Mouse (Mus musculus): ENCODE measurements around the gene Baz1a. TPM values are rescaled to one million over a fixed set of nuclear protein-coding genes. Genes with fewer than 3 reads are reported as not detected.

The Baz1a gene
- polyA plus RNA-seq, 1 experiment from 2014 or later: 12.1 TPM

- Histone ChIP-seq H3K4me2 (ENCODE audit: low read length) (peak within 1 kb of the TSS; percentile 89), H3K4me3 (replicated peaks; ENCODE audit: low read length) (peak within 1 kb of the TSS; percentile 79), H3K27ac (ENCODE audit: low read length) (peak within 1 kb of the TSS; percentile 76), H3K9ac (replicated peaks; ENCODE audit: low read depth, low read length) (peak within 1 kb of the TSS; percentile 76), H3K9me3 (ENCODE audit: control insufficient read depth, low read length) (no peaks in the 10 kb centered on the region), H3K4me1 (replicated peaks; ENCODE audit: control insufficient read depth, insufficient read depth, low read length) (peaks cover 7% of the 10 kb centered on the region), H3K36me3 (ENCODE audit: control insufficient read depth, insufficient read depth) (no peaks in the 10 kb centered on the region), H3K27me3 (replicated peaks; ENCODE audit: control insufficient read depth, insufficient read depth, low read length) (no peaks in the 10 kb centered on the region)
- ATAC-seq: peak; percentile 80
- under 1% methylated on average over 40 of the region's 60 CpGs for WGBS
Measured at GRCm38 (mm10) chr12:54986052-54986717, 28.0 kb downstream of the Baz1a start, which contains the start of gene Gm20403. Gene Gm20403, minus strand, starts transcription at chr12:54986529.

DNA sequence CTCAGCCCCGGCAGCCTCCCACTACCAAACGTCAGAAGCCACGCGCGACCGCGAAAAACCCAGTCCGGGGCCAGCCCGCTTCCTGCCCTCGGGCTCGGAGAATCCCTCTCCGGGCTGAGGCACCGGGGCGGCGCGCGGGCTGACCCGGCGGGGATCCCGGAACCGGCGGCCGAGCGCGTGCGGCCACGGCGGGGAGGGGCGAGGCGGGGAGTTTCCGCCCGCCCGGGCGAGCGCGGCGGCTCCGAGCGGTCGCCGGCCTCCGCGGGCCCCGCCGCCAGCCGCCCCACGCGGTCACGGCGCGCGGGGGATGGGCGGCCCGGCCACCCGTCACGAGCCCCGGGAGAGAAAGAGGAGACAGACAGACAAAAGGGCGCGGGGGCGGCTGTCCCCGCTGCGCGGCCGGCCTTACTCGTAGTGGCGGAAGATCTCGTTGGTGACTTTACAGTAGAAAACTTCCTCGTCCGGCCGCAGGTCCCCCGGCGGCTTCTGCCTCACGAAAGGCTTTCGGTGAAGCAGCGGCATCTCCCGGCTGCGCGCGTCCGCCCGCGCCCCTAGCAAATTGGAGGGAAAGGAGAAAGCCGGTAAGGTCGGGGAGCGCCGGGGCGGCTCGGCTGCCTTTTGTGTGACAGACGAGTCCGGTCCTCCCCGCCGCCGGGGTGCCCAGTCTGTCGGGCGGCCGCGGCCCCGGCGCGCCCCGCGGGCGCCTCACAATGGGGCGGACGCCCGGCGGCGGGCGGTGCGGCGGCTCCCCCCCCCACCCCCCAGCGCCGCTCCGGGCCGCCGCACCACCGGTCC lies 28.7 kb downstream of the Baz1a start:
- WGBS: under 1% methylated on average over 81 of the region's 117 CpGs
- peaks cover 7% of the 10 kb centered on the region for H3K4me1 ChIP-seq (replicated peaks; ENCODE audit: control insufficient read depth, insufficient read depth, low read length)

DNA sequence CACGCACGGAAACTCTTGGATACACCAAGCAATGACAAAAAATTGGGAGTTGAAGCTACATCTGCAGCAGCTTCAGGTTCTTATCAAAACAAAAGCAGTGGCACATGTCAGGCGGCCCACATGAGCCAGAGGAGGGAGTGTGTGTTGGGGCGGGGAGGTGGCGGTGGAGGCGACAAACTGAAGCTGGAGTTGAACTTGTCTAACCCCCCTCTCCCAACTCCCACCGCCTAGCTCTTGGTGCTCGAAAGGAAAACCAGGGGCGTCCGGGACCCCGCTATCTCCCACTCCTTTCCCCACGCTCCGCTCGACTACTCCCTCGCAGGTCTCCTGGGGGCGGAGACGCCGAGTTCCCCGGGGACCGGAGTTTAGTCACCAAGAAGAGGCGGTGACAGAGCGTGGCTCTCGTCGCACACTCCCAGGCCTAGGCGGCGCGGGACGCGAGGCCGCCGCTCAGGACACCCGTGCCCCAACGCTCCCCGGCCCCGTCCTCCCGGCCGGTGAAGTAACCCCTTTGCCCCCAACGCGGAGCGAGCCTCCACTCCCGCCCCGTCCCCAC lies 29.4 kb downstream of the Baz1a start:
- WGBS: under 1% methylated on average over 42 of the region's 42 CpGs
- peak overlapping the region; percentile 89 for H3K4me2 ChIP-seq (ENCODE audit: low read length)
- H3K4me1 ChIP-seq (replicated peaks; ENCODE audit: control insufficient read depth, insufficient read depth, low read length): peaks cover 7% of the 10 kb centered on the region
- no peaks in the 10 kb centered on the region for H3K27me3 ChIP-seq (replicated peaks; ENCODE audit: control insufficient read depth, insufficient read depth, low read length)
- H3K4me3 ChIP-seq (replicated peaks; ENCODE audit: low read length): peak overlapping the region; percentile 79
- H3K27ac ChIP-seq (ENCODE audit: low read length): peak overlapping the region; percentile 76; the same call in 1 of the 2 replicates
- no peaks in the 10 kb centered on the region for H3K9me3 ChIP-seq (ENCODE audit: control insufficient read depth, low read length)
- ATAC-seq: peak; percentile 72
- H3K36me3 ChIP-seq (ENCODE audit: control insufficient read depth, insufficient read depth): no peaks in the 10 kb centered on the region
- peak overlapping the region; percentile 76 for H3K9ac ChIP-seq (replicated peaks; ENCODE audit: low read depth, low read length)

More for the DNA sequence above, 28.7 kb downstream of the Baz1a start:
- Histone ChIP-seq H3K27ac (ENCODE audit: low read length) (peak overlapping the region; percentile 76), H3K27me3 (replicated peaks; ENCODE audit: control insufficient read depth, insufficient read depth, low read length) (no peaks in the 10 kb centered on the region), H3K4me2 (ENCODE audit: low read length) (peak overlapping the region; percentile 89), H3K9ac (replicated peaks; ENCODE audit: low read depth, low read length) (peak overlapping the region; percentile 76), H3K4me3 (replicated peaks; ENCODE audit: low read length) (peak overlapping the region; percentile 79), H3K9me3 (ENCODE audit: control insufficient read depth, low read length) (no peaks in the 10 kb centered on the region), H3K36me3 (ENCODE audit: control insufficient read depth, insufficient read depth) (no peaks in the 10 kb centered on the region)
- peak; percentile 59 for ATAC-seq

DNA sequence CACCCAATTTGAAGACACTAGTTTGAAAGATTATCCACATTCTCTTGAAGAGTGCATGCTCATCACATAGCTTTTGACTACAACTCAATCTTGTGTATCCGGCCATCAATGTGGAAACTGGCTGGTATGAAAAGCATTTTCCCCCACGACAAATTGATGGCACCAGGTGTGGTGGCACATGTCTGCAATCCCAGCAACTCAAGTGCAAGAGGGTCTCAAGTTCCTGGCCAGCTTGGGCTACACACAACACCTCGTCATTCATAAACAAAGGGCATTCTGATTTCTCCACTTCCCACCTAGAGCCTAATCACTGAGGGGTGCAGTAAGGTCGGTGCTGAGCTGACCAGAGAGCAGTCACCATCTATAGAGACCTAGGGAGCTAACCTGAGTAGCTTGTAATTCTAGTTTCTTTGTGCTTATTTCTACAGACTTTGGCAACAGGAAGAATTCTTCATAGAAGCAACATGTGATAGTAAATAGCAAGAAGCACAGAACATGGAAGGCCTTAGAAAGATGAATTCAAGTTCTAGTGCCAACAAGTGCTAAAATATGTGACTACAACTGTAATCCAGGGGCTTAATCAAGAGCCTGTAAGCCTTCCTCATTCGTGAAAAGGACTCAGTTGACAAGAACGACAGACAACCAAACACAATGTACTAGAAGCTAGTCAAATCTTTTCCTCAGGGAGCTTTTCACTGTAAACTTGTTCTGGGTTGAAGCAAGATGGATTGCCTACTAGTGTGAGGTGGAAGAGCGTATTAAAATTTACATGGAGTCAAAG lies 31.0 kb downstream of the Baz1a start:
- no peak overlapping the region for H3K27ac ChIP-seq (ENCODE audit: low read length)
- no peaks in the 10 kb centered on the region for H3K27me3 ChIP-seq (replicated peaks; ENCODE audit: control insufficient read depth, insufficient read depth, low read length)
- 75% methylated on average over 7 of the region's 7 CpGs for WGBS
- no peaks in the 10 kb centered on the region for H3K9me3 ChIP-seq (ENCODE audit: control insufficient read depth, low read length)
- H3K4me3 ChIP-seq (replicated peaks; ENCODE audit: low read length): no peak overlapping the region
- H3K36me3 ChIP-seq (ENCODE audit: control insufficient read depth, insufficient read depth): no peaks in the 10 kb centered on the region
- H3K9ac ChIP-seq (replicated peaks; ENCODE audit: low read depth, low read length): no peak overlapping the region
- no peak for ATAC-seq
- no peak overlapping the region for H3K4me2 ChIP-seq (ENCODE audit: low read length)
- peaks cover 7% of the 10 kb centered on the region for H3K4me1 ChIP-seq (replicated peaks; ENCODE audit: control insufficient read depth, insufficient read depth, low read length)

DNA sequence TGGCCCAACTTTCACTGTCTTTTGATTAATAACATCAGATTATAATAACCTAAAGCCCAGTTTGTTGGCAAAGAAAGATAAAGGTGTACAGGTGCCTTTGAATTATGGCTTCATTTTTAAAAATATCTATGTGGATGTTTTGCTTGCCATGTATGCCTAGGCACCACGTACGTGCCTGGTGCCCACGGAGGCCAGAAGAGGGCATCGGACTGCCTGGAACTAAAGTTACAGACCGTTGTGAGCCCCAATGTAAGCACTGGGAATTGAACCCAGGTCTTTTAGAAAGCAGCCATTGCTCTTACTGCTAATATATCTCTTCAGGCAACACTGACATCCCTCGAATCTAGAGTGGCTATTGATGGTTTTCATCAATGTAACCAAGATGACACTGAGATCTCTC lies 32.2 kb downstream of the Baz1a start:
- no peaks in the 10 kb centered on the region for H3K9me3 ChIP-seq (ENCODE audit: control insufficient read depth, low read length)
- WGBS: 63% methylated on average over 6 of the region's 6 CpGs
- ATAC-seq: no peak

GRCm38 (mm10) chr12:54980939-54981338 lies 33.2 kb downstream of the Baz1a start:
- Histone ChIP-seq H3K4me1 (replicated peaks; ENCODE audit: control insufficient read depth, insufficient read depth, low read length) (peaks cover 7% of the 10 kb centered on the region), H3K27me3 (replicated peaks; ENCODE audit: control insufficient read depth, insufficient read depth, low read length) (no peaks in the 10 kb centered on the region), H3K9me3 (ENCODE audit: control insufficient read depth, low read length) (no peaks in the 10 kb centered on the region), H3K27ac (ENCODE audit: low read length) (no peak overlapping the region), H3K4me2 (ENCODE audit: low read length) (no peak overlapping the region), H3K9ac (replicated peaks; ENCODE audit: low read depth, low read length) (no peak overlapping the region), H3K4me3 (replicated peaks; ENCODE audit: low read length) (no peak overlapping the region), H3K36me3 (ENCODE audit: control insufficient read depth, insufficient read depth) (no peaks in the 10 kb centered on the region)
- WGBS: 78% methylated on average over 5 of the region's 5 CpGs
- ATAC-seq: no peak

More for the DNA sequence above, 32.2 kb downstream of the Baz1a start:
- H3K9ac ChIP-seq (replicated peaks; ENCODE audit: low read depth, low read length): no peak overlapping the region
- no peaks in the 10 kb centered on the region for H3K27me3 ChIP-seq (replicated peaks; ENCODE audit: control insufficient read depth, insufficient read depth, low read length)
- H3K4me1 ChIP-seq (replicated peaks; ENCODE audit: control insufficient read depth, insufficient read depth, low read length): peaks cover 7% of the 10 kb centered on the region
- H3K36me3 ChIP-seq (ENCODE audit: control insufficient read depth, insufficient read depth): no peaks in the 10 kb centered on the region
- H3K27ac ChIP-seq (ENCODE audit: low read length): no peak overlapping the region
- H3K4me2 ChIP-seq (ENCODE audit: low read length): no peak overlapping the region
- no peak overlapping the region for H3K4me3 ChIP-seq (replicated peaks; ENCODE audit: low read length)

GRCm38 (mm10) chr12:54980532-54980931 lies 33.6 kb downstream of the Baz1a start:
- H3K27me3 ChIP-seq (replicated peaks; ENCODE audit: control insufficient read depth, insufficient read depth, low read length): no peaks in the 10 kb centered on the region
- H3K4me3 ChIP-seq (replicated peaks; ENCODE audit: low read length): no peak overlapping the region
- H3K4me2 ChIP-seq (ENCODE audit: low read length): no peak overlapping the region
- no peaks in the 10 kb centered on the region for H3K36me3 ChIP-seq (ENCODE audit: control insufficient read depth, insufficient read depth)
- H3K4me1 ChIP-seq (replicated peaks; ENCODE audit: control insufficient read depth, insufficient read depth, low read length): peaks cover 7% of the 10 kb centered on the region
- WGBS: 79% methylated on average over 6 of the region's 6 CpGs
- H3K27ac ChIP-seq (ENCODE audit: low read length): no peak overlapping the region
- no peak overlapping the region for H3K9ac ChIP-seq (replicated peaks; ENCODE audit: low read depth, low read length)
- no peak for ATAC-seq
- no peaks in the 10 kb centered on the region for H3K9me3 ChIP-seq (ENCODE audit: control insufficient read depth, low read length)

- no peak overlapping the region for H3K9ac ChIP-seq (replicated peaks; ENCODE audit: low read depth, low read length)
- no peaks in the 10 kb centered on the region; the same call in 1 of the 2 replicates for H3K36me3 ChIP-seq (ENCODE audit: control insufficient read depth, insufficient read depth)
- no peak overlapping the region for H3K4me3 ChIP-seq (replicated peaks; ENCODE audit: low read length)
- no peak overlapping the region for H3K27ac ChIP-seq (ENCODE audit: low read length)
- no peaks in the 10 kb centered on the region for H3K4me1 ChIP-seq (replicated peaks; ENCODE audit: control insufficient read depth, insufficient read depth, low read length)
- 78% methylated on average over 3 of the region's 3 CpGs for WGBS
- H3K9me3 ChIP-seq (ENCODE audit: control insufficient read depth, low read length): no peaks in the 10 kb centered on the region
- no peak overlapping the region for H3K4me2 ChIP-seq (ENCODE audit: low read length)
- ATAC-seq: no peak
- H3K27me3 ChIP-seq (replicated peaks; ENCODE audit: control insufficient read depth, insufficient read depth, low read length): no peaks in the 10 kb centered on the region
Measured at GRCm38 (mm10) chr12:54969033-54969432, 45.1 kb downstream of the Baz1a start.
